Mouse (Mus musculus) gastrocnemius, postnatal 14 days (tissue): Measurements from ENCODE around the gene Dpy19l1. TPM values are rescaled to one million over a fixed set of nuclear protein-coding genes. Genes with fewer than 3 reads are reported as not detected.
A peak's percentile ranks its signal among the peaks of the same experiment; 100 is the strongest.

Source experiments
- DNase-seq: peaks from one replicate; pipeline ENCODE4 v3.0.0; 2021; ENCODE audit warnings: mixed read lengths
- intact Hi-C: fragments of 180-260 bp; cut with DNase I; formaldehyde crosslinking; loops from one replicate; pipeline ENCODE4 v1.15.1; 2025; ENCODE audit warnings: low total_unique reads
- total RNA-seq, 2 experiments: library from RNA; stranded (reverse); gene quantifications; 2 replicates each; pipeline ENCODE4 v1.2.3; 2021

Dpy19l1 gene
- total RNA-seq, 2 experiments from 2014 or later = 9.2 to 10.9 TPM

- intact Hi-C loops = no loop called here
- DNase-seq = no peak
Observed at GRCm38 (mm10) chr9:24477251-24477650, 25.7 kb downstream of the Dpy19l1 start.

- no peak for DNase-seq
- intact Hi-C loops = no loop called here
Observed at GRCm38 (mm10) chr9:24473824-24474223, 29.1 kb downstream of the Dpy19l1 start.

- DNase-seq = no peak
- intact Hi-C loops = no loop called here
Observed at GRCm38 (mm10) chr9:24472514-24472913, 30.4 kb downstream of the Dpy19l1 start.

GRCm38 (mm10) chr9:24470166-24470565, 32.8 kb downstream of the Dpy19l1 start:
- intact Hi-C loops = no loop called here

GRCm38 (mm10) chr9:24467186-24467585, 35.8 kb downstream of the Dpy19l1 start:
- intact Hi-C loops = no loop called here

More at GRCm38 (mm10) chr9:24470166-24470565, 32.8 kb downstream of the Dpy19l1 start:
- no peak for DNase-seq

GRCm38 (mm10) chr9:24466649-24467048, 36.3 kb downstream of the Dpy19l1 start:
- intact Hi-C loops = no loop called here
- DNase-seq = no peak

More at GRCm38 (mm10) chr9:24467186-24467585, 35.8 kb downstream of the Dpy19l1 start:
- no peak for DNase-seq

- DNase-seq = no peak
- intact Hi-C loops = no loop called here
Observed at GRCm38 (mm10) chr9:24461379-24461961, 41.5 kb downstream of the Dpy19l1 start.

GRCm38 (mm10) chr9:24453833-24454232, 49.1 kb downstream of the Dpy19l1 start:
- intact Hi-C loops = no loop called here
- DNase-seq = no peak

- intact Hi-C loops = no loop called here
- DNase-seq = no peak
Observed at GRCm38 (mm10) chr9:24450976-24451375, 52.0 kb downstream of the Dpy19l1 start.

- intact Hi-C loops = no loop called here
- DNase-seq = no peak
Observed at GRCm38 (mm10) chr9:24450524-24450923, 52.4 kb downstream of the Dpy19l1 start.

- intact Hi-C loops = no loop called here
- DNase-seq = no peak
Observed at GRCm38 (mm10) chr9:24434901-24435300, 68.0 kb downstream of the Dpy19l1 start.

GRCm38 (mm10) chr9:24429721-24430120, 73.2 kb downstream of the Dpy19l1 start:
- no peak for DNase-seq
- intact Hi-C loops = no loop called here

GRCm38 (mm10) chr9:24425679-24426078, 77.3 kb downstream of the Dpy19l1 start:
- intact Hi-C loops = no loop called here
- no peak for DNase-seq

GRCm38 (mm10) chr9:24423241-24423640, 79.7 kb downstream of the Dpy19l1 start:
- no peak for DNase-seq

GRCm38 (mm10) chr9:24421888-24422287, 81.1 kb downstream of the Dpy19l1 start:
- intact Hi-C loops = no loop called here
- no peak for DNase-seq

More at GRCm38 (mm10) chr9:24423241-24423640, 79.7 kb downstream of the Dpy19l1 start:
- intact Hi-C loops = no loop called here

GRCm38 (mm10) chr9:24421221-24421620, 81.7 kb downstream of the Dpy19l1 start:
- DNase-seq = no peak
- intact Hi-C loops = no loop called here

GRCm38 (mm10) chr9:24420144-24420543, 82.8 kb downstream of the Dpy19l1 start:
- intact Hi-C loops = no loop called here
- no peak for DNase-seq

GRCm38 (mm10) chr9:24418281-24418680, 84.7 kb downstream of the Dpy19l1 start:
- intact Hi-C loops = no loop called here

GRCm38 (mm10) chr9:24411483-24411882, 91.5 kb downstream of the Dpy19l1 start:
- intact Hi-C loops = no loop called here
- DNase-seq = no peak

More at GRCm38 (mm10) chr9:24418281-24418680, 84.7 kb downstream of the Dpy19l1 start:
- DNase-seq = no peak

GRCm38 (mm10) chr9:24410439-24410838, 92.5 kb downstream of the Dpy19l1 start:
- intact Hi-C loops = no loop called here
- no peak for DNase-seq

GRCm38 (mm10) chr9:24407992-24408391, 94.9 kb downstream of the Dpy19l1 start:
- intact Hi-C loops = no loop called here
- DNase-seq = no peak

- intact Hi-C loops = no loop called here
- DNase-seq = peak; percentile 19
Observed at GRCm38 (mm10) chr9:24394146-24394545, 108.8 kb downstream of the Dpy19l1 start.
